Mouse (Mus musculus): ENCODE results near the gene Cfap46.
"Not testable (repeated sequence)": the region's sequence is repeated elsewhere in the genome, so short reads cannot be mapped to it uniquely, and the experiment has no call there.

The Cfap46 gene

GRCm38 (mm10) chr7:139659901-139660300 lies 23.7 kb downstream of the Cfap46 start:
- not testable (repeated sequence) for DNase-seq

GRCm38 (mm10) chr7:139649698-139650097 lies 33.9 kb downstream of the Cfap46 start:
- DNase-seq = no peak

DNA sequence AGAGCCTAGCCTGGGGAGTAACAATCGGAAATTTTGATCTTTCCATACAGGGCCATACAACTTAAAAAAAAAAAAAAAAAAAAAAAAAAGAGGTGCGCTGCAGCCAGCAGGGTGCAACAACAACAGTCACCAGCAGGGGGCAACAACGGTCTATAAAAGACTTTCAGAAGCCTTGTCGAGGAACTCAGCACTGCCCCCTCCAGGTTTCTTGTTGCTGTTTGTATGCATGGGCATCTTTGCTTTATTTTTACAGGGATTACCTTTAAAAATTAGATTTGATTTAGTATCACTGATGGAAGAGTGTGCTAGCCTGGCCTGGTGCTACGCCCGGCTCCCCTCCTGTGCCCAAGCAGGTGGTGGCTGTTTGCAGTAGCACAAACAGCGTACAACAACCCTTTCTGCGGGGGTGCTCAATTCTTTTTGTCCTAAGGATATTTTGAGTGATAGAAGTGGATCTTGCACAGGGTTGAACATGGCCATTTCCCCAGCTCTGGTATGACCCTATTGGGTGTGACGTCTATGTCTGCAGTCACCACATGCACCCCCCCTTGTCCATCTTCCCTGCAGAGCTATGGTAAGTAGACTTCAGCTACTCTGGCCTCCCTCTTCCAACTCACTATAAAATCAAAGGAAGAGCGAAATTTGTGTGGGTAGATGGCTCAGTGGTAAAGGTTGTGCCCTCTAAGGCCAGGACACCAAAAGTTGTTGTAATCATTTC lies 35.4 kb downstream of the Cfap46 start:
- DNase-seq = peak; percentile 53 to 79

DNA sequence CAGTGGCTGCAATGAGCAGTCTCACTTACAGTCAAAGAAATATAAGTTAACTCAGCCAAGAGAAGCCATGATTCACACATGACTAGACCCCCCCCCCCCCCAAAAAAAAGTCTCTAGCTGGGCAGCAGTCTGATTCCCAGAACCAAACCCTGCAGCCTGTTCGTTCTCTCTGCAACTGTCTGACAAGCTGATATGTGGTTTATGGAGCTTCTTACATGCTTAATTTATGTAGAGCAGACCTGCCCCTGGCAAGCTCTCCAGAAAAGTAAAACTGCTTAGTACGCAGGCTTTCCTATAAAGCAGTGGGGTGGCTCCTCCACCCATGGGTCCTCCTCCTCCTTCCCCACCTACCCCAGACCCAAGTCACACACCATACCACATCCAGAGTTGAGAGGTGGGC lies 50.2 kb downstream of the Cfap46 start:
- no peak for DNase-seq

- no peak for DNase-seq
Observed at GRCm38 (mm10) chr7:139625156-139625555, 58.5 kb downstream of the Cfap46 start.

GRCm38 (mm10) chr7:139622568-139622967 lies 61.0 kb downstream of the Cfap46 start:
- no peak for DNase-seq

- DNase-seq = peak in 1 of 2 experiments; percentile 32
Observed at GRCm38 (mm10) chr7:139615767-139616766, 67.5 kb downstream of the Cfap46 start.

- DNase-seq = no peak
Observed at GRCm38 (mm10) chr7:139610328-139610727, 73.3 kb downstream of the Cfap46 start.

GRCm38 (mm10) chr7:139595862-139596261 lies 87.8 kb downstream of the Cfap46 start:
- no peak for DNase-seq

DNA sequence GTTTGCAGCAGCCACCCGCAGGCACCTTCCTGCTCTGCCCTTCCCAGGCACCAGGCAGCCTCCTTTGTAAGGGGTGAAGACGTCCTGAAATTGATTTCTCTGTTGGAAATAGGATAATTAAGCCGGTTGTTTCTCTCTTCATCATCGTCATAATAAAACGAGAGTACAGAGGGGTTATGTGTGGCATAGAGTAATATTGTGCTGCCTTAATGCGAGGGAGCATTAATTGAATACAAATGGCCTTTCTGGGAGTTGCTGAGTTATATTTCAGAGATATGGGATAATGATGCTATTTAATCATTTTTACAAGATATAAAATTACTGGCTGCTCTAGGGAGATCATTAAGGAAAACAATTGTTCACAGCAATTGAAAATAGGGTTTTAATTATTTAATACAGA lies 88.3 kb downstream of the Cfap46 start:
- DNase-seq = no peak

DNA sequence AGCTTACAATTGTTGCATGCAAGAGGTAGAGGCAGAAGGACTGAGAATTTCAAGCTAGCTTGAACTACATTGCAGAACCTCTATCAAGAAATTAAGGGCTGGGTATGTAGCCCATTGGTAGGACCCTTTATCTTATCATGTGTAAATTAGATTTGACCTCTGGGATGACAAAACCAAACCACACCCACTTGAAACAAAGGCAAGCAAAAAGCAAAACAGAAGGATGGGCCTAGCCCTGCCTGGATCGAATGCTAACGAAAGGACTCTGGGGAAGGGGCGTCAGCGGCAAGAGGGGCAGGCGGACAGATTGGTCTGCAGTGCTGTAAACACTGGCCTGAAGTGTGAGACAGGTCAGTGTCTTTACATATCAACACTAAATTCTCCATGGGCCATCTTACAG lies 92.3 kb downstream of the Cfap46 start:
- DNase-seq = no peak

- peak in 1 of 2 experiments; percentile 24 for DNase-seq
Observed at GRCm38 (mm10) chr7:139590302-139590701, 93.3 kb downstream of the Cfap46 start.

GRCm38 (mm10) chr7:139587919-139588318 lies 95.7 kb downstream of the Cfap46 start:
- DNase-seq = no peak

DNA sequence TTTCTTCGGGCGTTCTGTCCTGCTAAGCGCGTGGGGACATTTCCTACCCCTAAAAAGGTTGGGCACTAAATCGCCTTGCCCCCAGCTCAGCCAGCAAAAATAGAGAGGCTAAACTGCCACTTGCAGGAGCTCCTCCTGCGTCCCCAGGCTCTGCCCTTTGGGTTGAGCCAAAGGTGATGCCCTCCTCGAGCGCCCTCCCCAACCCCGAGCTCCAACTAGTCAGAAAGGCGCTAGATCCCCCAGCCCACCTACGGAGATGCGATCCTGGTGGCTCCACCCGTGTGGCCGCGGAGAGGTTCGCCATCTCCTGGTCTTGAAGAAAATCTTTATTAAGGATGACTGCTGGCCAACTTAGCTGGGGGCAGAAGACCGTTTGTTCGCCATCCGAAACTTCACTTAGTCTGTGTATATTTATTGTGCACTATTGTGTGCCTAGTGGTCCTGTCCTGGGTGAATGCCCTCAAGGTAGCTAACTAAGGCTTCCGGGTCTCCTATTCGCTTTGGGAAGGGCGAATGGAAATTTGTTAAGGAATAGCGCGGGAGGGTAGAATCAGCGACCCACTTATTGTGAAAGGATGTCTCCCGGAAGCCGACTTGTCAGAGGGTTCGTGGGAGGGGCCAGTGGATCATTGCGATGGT lies 98.3 kb downstream of the Cfap46 start:
- no peak for DNase-seq

GRCm38 (mm10) chr7:139584221-139585175 lies 99.1 kb downstream of the Cfap46 start:
- no peak for DNase-seq

DNA sequence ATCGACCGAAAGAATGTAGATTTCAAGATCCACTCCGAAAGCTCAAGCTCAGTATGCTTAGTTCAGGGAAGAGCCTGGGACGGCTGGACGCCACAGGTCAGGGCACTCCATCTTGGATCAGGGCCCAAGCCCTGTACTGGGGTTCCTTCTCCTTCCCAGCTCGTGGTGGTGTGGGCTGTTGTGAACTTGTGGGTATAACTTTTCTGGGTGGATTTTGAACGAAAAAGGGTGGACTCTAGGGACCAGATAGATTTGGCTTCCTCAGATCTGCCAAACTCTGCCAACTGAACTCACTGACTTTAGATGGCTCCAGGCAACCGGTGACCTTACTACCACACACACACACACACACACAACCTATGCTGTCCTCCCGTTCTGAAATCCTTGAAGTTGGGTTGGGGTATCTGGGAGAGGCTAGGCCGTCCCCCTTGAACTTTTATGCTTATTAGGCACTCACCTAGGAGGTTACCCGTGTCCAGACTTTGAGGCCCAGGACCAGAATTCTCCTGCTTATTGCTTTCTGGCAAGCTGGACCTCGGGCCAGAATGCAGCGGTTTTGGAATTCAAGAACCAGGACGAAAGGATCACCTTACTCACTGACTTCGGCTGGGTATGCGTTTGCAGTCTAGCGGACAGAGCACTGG lies 100.4 kb downstream of the Cfap46 start:
- DNase-seq = no peak

- no peak for DNase-seq
Observed at GRCm38 (mm10) chr7:139582595-139582994, 101.0 kb downstream of the Cfap46 start, which contains the start of gene Nkx6-2. TSS of gene Nkx6-2 (minus strand) at chr7:139582797.

DNA sequence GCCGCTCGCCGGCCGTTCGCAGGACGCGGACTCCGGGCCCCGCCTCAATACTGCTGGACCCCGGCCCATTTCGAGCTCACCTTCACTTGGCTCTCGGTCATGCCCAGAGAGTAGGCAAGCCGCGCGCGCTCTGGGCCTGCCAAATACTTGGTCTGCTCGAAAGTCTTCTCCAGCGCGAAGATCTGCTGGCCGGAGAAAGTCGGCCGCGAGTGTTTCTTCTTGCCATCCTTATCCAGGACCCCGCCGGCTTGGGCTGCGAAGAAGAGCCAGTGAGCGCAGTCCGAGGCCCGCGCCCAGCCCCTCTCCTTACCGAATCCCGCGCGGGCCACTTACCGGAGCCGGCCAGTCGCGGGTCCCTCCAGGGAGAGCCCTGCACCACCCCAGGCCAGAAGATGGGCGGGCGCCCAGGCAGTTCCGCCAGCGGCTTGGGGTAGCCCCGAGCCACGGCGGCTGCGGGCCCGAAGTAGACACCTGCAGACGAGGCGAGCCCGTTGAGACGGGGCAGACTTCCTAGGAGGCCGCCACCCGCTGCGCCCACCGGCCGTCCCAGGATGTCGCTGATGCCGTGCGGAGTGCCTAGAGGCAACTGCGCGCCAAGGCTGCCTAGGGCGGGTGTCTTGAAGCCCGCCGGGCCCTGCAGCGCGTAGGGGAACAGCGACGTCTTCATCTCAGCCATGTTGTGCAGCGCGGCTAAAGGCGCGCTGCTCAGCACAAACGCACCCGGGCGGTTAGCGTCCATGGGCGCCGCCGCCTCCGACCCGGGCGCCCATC lies 101.6 kb downstream of the Cfap46 start:
- no peak for DNase-seq

GRCm38 (mm10) chr7:139580851-139581775 lies 102.5 kb downstream of the Cfap46 start:
- DNase-seq = no peak
